Mouse (Mus musculus) heart, adult 11 months (tissue): ENCODE data around the gene Ldlrad3.

ENCODE experiments used
- DNase-seq: peaks from one replicate; pipeline ENCODE4 v3.0.0; 2022

Gene Ldlrad3

GRCm38 (mm10) chr2:102185951-102186561 is at the start of gene Ldlrad3:
TSS of gene Ldlrad3 (minus strand) at chr2:102186385.
- peak; percentile 99 for DNase-seq

GRCm38 (mm10) chr2:102231470-102231869 is 45.3 kb upstream of the Ldlrad3 start:
- DNase-seq, result peak; percentile 92

- peak; percentile 98 for DNase-seq
These were observed 42.9 kb upstream of the Ldlrad3 start for GRCm38 (mm10) chr2:102229126-102229525.

GRCm38 (mm10) chr2:102228331-102228730 is 42.1 kb upstream of the Ldlrad3 start:
- DNase-seq, result peak; percentile 92

- DNase-seq, result peak; percentile 82
These were observed 41.7 kb upstream of the Ldlrad3 start for GRCm38 (mm10) chr2:102227839-102228238.

- DNase-seq, result peak; percentile 48
These were observed 40.1 kb upstream of the Ldlrad3 start for GRCm38 (mm10) chr2:102226274-102226673.

- no peak for DNase-seq
These were observed 37.4 kb upstream of the Ldlrad3 start for GRCm38 (mm10) chr2:102223355-102224128.

GRCm38 (mm10) chr2:102222749-102223148 is 36.6 kb upstream of the Ldlrad3 start:
- DNase-seq, result peak; percentile 85

GRCm38 (mm10) chr2:102216817-102217216 is 30.6 kb upstream of the Ldlrad3 start:
- DNase-seq, result no peak

GRCm38 (mm10) chr2:102212096-102212495 is 25.9 kb upstream of the Ldlrad3 start:
- DNase-seq, result no peak

- no peak for DNase-seq
These were observed 19.7 kb upstream of the Ldlrad3 start for GRCm38 (mm10) chr2:102205672-102206399.

- DNase-seq, result no peak
These were observed 17.3 kb upstream of the Ldlrad3 start for GRCm38 (mm10) chr2:102203478-102203877.

- no peak for DNase-seq
These were observed 16.1 kb upstream of the Ldlrad3 start for GRCm38 (mm10) chr2:102202211-102202770.

- peak; percentile 96 for DNase-seq
These were observed 15.2 kb upstream of the Ldlrad3 start for GRCm38 (mm10) chr2:102201198-102201948.

- no peak for DNase-seq
These were observed 11.1 kb upstream of the Ldlrad3 start for GRCm38 (mm10) chr2:102197332-102197731.

GRCm38 (mm10) chr2:102196709-102197108 is 10.5 kb upstream of the Ldlrad3 start:
- DNase-seq, result peak; percentile 94

- no peak for DNase-seq
These were observed 9.3 kb upstream of the Ldlrad3 start for GRCm38 (mm10) chr2:102195494-102195893.

GRCm38 (mm10) chr2:102194247-102194646 is 8.1 kb upstream of the Ldlrad3 start:
- no peak for DNase-seq

GRCm38 (mm10) chr2:102192943-102193820 is 7.0 kb upstream of the Ldlrad3 start:
- no peak for DNase-seq

- no peak for DNase-seq
These were observed 5.6 kb upstream of the Ldlrad3 start for GRCm38 (mm10) chr2:102191736-102192135.

- DNase-seq, result no peak
These were observed 4.8 kb upstream of the Ldlrad3 start for GRCm38 (mm10) chr2:102190956-102191355.
